Mouse (Mus musculus) frontal cortex, postnatal 14 days (tissue): ENCODE measurements around the gene 2310061N02Rik.
"Not testable (repeated sequence)": the region's sequence is repeated elsewhere in the genome, so short reads cannot be mapped to it uniquely, and the experiment has no call there.

Experiments
- DNase-seq, 2 experiments: peaks; one replicate each; pipeline ENCODE4 v3.0.0; 2022; ENCODE audit warnings: low spot score in 2 of 2

The 2310061N02Rik gene

GRCm38 (mm10) chr16:88707496-88708012, at the start of gene 2310061N02Rik:
Gene 2310061N02Rik, minus strand, starts transcription at chr16:88707962.
- no peak for DNase-seq

GRCm38 (mm10) chr16:88751535-88751934, 43.8 kb upstream of the 2310061N02Rik start, which contains the start of gene Krtap13:
Gene Krtap13, minus strand, starts transcription at chr16:88751635.
- not testable (repeated sequence) for DNase-seq

GRCm38 (mm10) chr16:88747943-88748342, 40.2 kb upstream of the 2310061N02Rik start:
- no peak for DNase-seq

GRCm38 (mm10) chr16:88744750-88745340, 37.1 kb upstream of the 2310061N02Rik start:
- no peak for DNase-seq

- DNase-seq = no peak
These were observed 27.6 kb upstream of the 2310061N02Rik start for GRCm38 (mm10) chr16:88735391-88735790.

- no peak for DNase-seq
These were observed 21.1 kb upstream of the 2310061N02Rik start, which contains the start of gene Krtap13-1 for GRCm38 (mm10) chr16:88728812-88729275. Gene Krtap13-1, plus strand, starts transcription at chr16:88728862.

GRCm38 (mm10) chr16:88720031-88720430, 12.3 kb upstream of the 2310061N02Rik start:
- no peak for DNase-seq

GRCm38 (mm10) chr16:88716549-88716948, 8.8 kb upstream of the 2310061N02Rik start:
- DNase-seq = no peak

- DNase-seq = no peak
These were observed 3.5 kb upstream of the 2310061N02Rik start for GRCm38 (mm10) chr16:88711245-88711644.

- DNase-seq = no peak
These were observed 3.0 kb upstream of the 2310061N02Rik start for GRCm38 (mm10) chr16:88710757-88711156.

- DNase-seq = no peak
These were observed 6.5 kb downstream of the 2310061N02Rik start for GRCm38 (mm10) chr16:88701072-88701864.

- no peak for DNase-seq
These were observed 11.5 kb downstream of the 2310061N02Rik start for GRCm38 (mm10) chr16:88696256-88696655.

- no peak for DNase-seq
These were observed 26.5 kb downstream of the 2310061N02Rik start for GRCm38 (mm10) chr16:88681282-88681681.

- no peak for DNase-seq
These were observed 28.7 kb downstream of the 2310061N02Rik start for GRCm38 (mm10) chr16:88679099-88679498.

GRCm38 (mm10) chr16:88671571-88671970, 36.2 kb downstream of the 2310061N02Rik start, which contains the start of gene Krtap27-1:
Gene Krtap27-1, minus strand, starts transcription at chr16:88671671.
- DNase-seq = no peak

GRCm38 (mm10) chr16:88657426-88657825, 50.3 kb downstream of the 2310061N02Rik start:
- DNase-seq = no peak
